Mouse (Mus musculus): ENCODE data around the gene Sec61a2. TPM values are rescaled to one million over a fixed set of nuclear protein-coding genes. Genes with fewer than 3 reads are reported as not detected.

The Sec61a2 gene
- total RNA-seq, 2 experiments from 2014 or later = 35.4 to 36.1 TPM

- intact Hi-C loops (cut with DNase I) = no loop called here
- TF ChIP-seq CTCF (IDR thresholded peaks at IDR 0.05) = no peak
- DNase-seq = no peak
- Histone ChIP-seq H3K4me3 (no peak overlapping the region), H3K27ac (no peak overlapping the region)
Measured at GRCm38 (mm10) chr2:5930291-5931054, 35.2 kb upstream of the Sec61a2 start.

- no peak overlapping the region for H3K4me3 ChIP-seq
- no peak for DNase-seq
- intact Hi-C loops (cut with DNase I) = no loop called here
- no peak for TF ChIP-seq CTCF (IDR thresholded peaks at IDR 0.05)
- no peak overlapping the region for H3K27ac ChIP-seq
Measured at GRCm38 (mm10) chr2:5929793-5930192, 34.6 kb upstream of the Sec61a2 start.

- TF ChIP-seq CTCF (IDR thresholded peaks at IDR 0.05) = no peak
- DNase-seq = no peak
- H3K27ac ChIP-seq = no peak overlapping the region
- intact Hi-C loops (cut with DNase I) = no loop called here
- H3K4me3 ChIP-seq = no peak overlapping the region
Measured at GRCm38 (mm10) chr2:5927481-5927880, 32.2 kb upstream of the Sec61a2 start.

- Histone ChIP-seq H3K4me3 (no peak overlapping the region), H3K27ac (no peak overlapping the region)
- TF ChIP-seq CTCF (IDR thresholded peaks at IDR 0.05) = no peak
- intact Hi-C loops (cut with DNase I) = no loop called here
- DNase-seq = no peak
Measured at GRCm38 (mm10) chr2:5923786-5924185, 28.6 kb upstream of the Sec61a2 start.

GRCm38 (mm10) chr2:5922823-5923222, 27.6 kb upstream of the Sec61a2 start:
- no peak overlapping the region for H3K27ac ChIP-seq
- no peak for DNase-seq
- no peak for TF ChIP-seq CTCF (IDR thresholded peaks at IDR 0.05)
- intact Hi-C loops (cut with DNase I) = no loop called here
- H3K4me3 ChIP-seq = no peak overlapping the region

GRCm38 (mm10) chr2:5911282-5911965, 16.2 kb upstream of the Sec61a2 start:
- DNase-seq = no peak
- no peak overlapping the region for H3K4me3 ChIP-seq

GRCm38 (mm10) chr2:5906625-5907024, 11.4 kb upstream of the Sec61a2 start:
- intact Hi-C loops (cut with DNase I) = no loop called here
- peak; percentile 31 for DNase-seq

More at GRCm38 (mm10) chr2:5911282-5911965, 16.2 kb upstream of the Sec61a2 start:
- intact Hi-C loops (cut with DNase I) = no loop called here
- no peak for TF ChIP-seq CTCF (IDR thresholded peaks at IDR 0.05)
- H3K27ac ChIP-seq = no peak overlapping the region

GRCm38 (mm10) chr2:5906092-5906491, 10.9 kb upstream of the Sec61a2 start:
- H3K27ac ChIP-seq = no peak overlapping the region
- DNase-seq = no peak
- intact Hi-C loops (cut with DNase I) = no loop called here
- TF ChIP-seq CTCF (IDR thresholded peaks at IDR 0.05) = no peak
- no peak overlapping the region for H3K4me3 ChIP-seq

More at GRCm38 (mm10) chr2:5906625-5907024, 11.4 kb upstream of the Sec61a2 start:
- H3K4me3 ChIP-seq = no peak overlapping the region
- no peak overlapping the region for H3K27ac ChIP-seq
- TF ChIP-seq CTCF (IDR thresholded peaks at IDR 0.05) = peak; percentile 70

- intact Hi-C loops (cut with DNase I) = no loop called here
- Histone ChIP-seq H3K4me3 (no peak overlapping the region), H3K27ac (no peak overlapping the region)
- DNase-seq = no peak
- TF ChIP-seq CTCF (IDR thresholded peaks at IDR 0.05) = peak; percentile 53
Measured at GRCm38 (mm10) chr2:5900145-5900544, 4.9 kb upstream of the Sec61a2 start.

GRCm38 (mm10) chr2:5894296-5894695, 936 bp downstream of the Sec61a2 start:
- intact Hi-C loops (cut with DNase I) = loop anchor here (2.0 kb wide), 2 partner anchors 49 to 55 kb away; partner anchors contain the start of genes Cdc123 and Nudt5
- Histone ChIP-seq H3K4me3 (peak overlapping the region; percentile 91), H3K27ac (peak overlapping the region; percentile 96)
- no peak for TF ChIP-seq CTCF (IDR thresholded peaks at IDR 0.05)
- no peak for DNase-seq

- no peak for DNase-seq
- intact Hi-C loops (cut with DNase I) = no loop called here
- Histone ChIP-seq H3K27ac (no peak overlapping the region), H3K4me3 (no peak overlapping the region)
- TF ChIP-seq CTCF (IDR thresholded peaks at IDR 0.05) = no peak
Measured at GRCm38 (mm10) chr2:5889412-5889811, 5.8 kb downstream of the Sec61a2 start.

- H3K27ac ChIP-seq = no peak overlapping the region
- no peak for DNase-seq
- TF ChIP-seq CTCF (IDR thresholded peaks at IDR 0.05) = no peak
- intact Hi-C loops (cut with DNase I) = no loop called here
- H3K4me3 ChIP-seq = no peak overlapping the region
Measured at GRCm38 (mm10) chr2:5888865-5889264, 6.4 kb downstream of the Sec61a2 start.

GRCm38 (mm10) chr2:5877446-5877845, 17.8 kb downstream of the Sec61a2 start:
- H3K27ac ChIP-seq = no peak overlapping the region
- H3K4me3 ChIP-seq = no peak overlapping the region
- no peak for DNase-seq
- no peak for TF ChIP-seq CTCF (IDR thresholded peaks at IDR 0.05)
- intact Hi-C loops (cut with DNase I) = no loop called here
